Mouse (Mus musculus) megakaryocyte, embryonic 14.5 days (primary cell): ENCODE measurements around the gene Fhl5. TPM values are rescaled to one million over a fixed set of nuclear protein-coding genes. Genes with fewer than 3 reads are reported as not detected.

Source experiments
- H3K27me3 ChIP-seq: replicated peaks from 2 replicates; pipeline ENCODE3; 2012; ENCODE audit warnings: inconsistent platforms
- H3K36me3 ChIP-seq: replicated peaks from 2 replicates; pipeline ENCODE3; 2012; ENCODE audit warnings: low read length, inconsistent platforms, mixed read lengths
- H3K4me1 ChIP-seq: 2 replicates; pipeline ENCODE4 v1.6.1; 2012; ENCODE audit warnings: inconsistent platforms
- H3K4me3 ChIP-seq: replicated peaks from 2 replicates; pipeline ENCODE3; 2012; ENCODE audit warnings: moderate library complexity, mild to moderate bottlenecking, inconsistent platforms
- H3K9me3 ChIP-seq: 2 replicates; pipeline ENCODE4 v1.6.1; 2012; ENCODE audit warnings: inconsistent platforms
- FLI1 ChIP-seq: IDR thresholded peaks from 2 replicates; pipeline ENCODE4 v1.6.1; 2012; ENCODE audit warnings: low read length, inconsistent platforms, mixed read lengths
- GATA1 ChIP-seq: IDR thresholded peaks from 3 replicates; pipeline ENCODE4 v1.6.1; 2012; ENCODE audit warnings: mixed read lengths, low read length, inconsistent platforms, borderline replicate concordance
- polyA plus RNA-seq: library from polyadenylated mRNA; stranded (reverse); fragments of >175 nt; gene quantifications from 2 replicates; pipeline ENCODE4 v1.2.3, GENCODE M21; 2012; ENCODE audit warnings: low replicate concordance; ENCODE audit not compliant: insufficient read depth

Fhl5 gene
- polyA plus RNA-seq, 1 experiment, result not detected

GRCm38 (mm10) chr4:25232546-25232945 lies 10.1 kb downstream of the Fhl5 start:
- no peaks in the 10 kb centered on the region for H3K4me1 ChIP-seq
- no peak overlapping the region for H3K4me3 ChIP-seq
- H3K9me3 ChIP-seq, result no peaks in the 10 kb centered on the region
- H3K27me3 ChIP-seq, result no peaks in the 10 kb centered on the region
- H3K36me3 ChIP-seq, result no peaks in the 10 kb centered on the region
- TF ChIP-seq FLI1 (no peak), GATA1 (no peak)

GRCm38 (mm10) chr4:25227527-25227926 lies 15.1 kb downstream of the Fhl5 start:
- no peak overlapping the region for H3K4me3 ChIP-seq
- H3K27me3 ChIP-seq, result no peaks in the 10 kb centered on the region
- H3K4me1 ChIP-seq, result no peaks in the 10 kb centered on the region
- no peaks in the 10 kb centered on the region for H3K9me3 ChIP-seq
- no peak for TF ChIP-seq FLI1
- TF ChIP-seq GATA1, result no peak
- H3K36me3 ChIP-seq, result no peaks in the 10 kb centered on the region

- no peak overlapping the region for H3K4me3 ChIP-seq
- no peaks in the 10 kb centered on the region for H3K27me3 ChIP-seq
- H3K9me3 ChIP-seq, result no peaks in the 10 kb centered on the region
- H3K36me3 ChIP-seq, result no peaks in the 10 kb centered on the region
- no peak for TF ChIP-seq FLI1
- TF ChIP-seq GATA1, result no peak
- no peaks in the 10 kb centered on the region for H3K4me1 ChIP-seq
Measured at GRCm38 (mm10) chr4:25221927-25222326, 20.7 kb downstream of the Fhl5 start.

GRCm38 (mm10) chr4:25213451-25213850 lies 29.2 kb downstream of the Fhl5 start:
- H3K27me3 ChIP-seq, result no peaks in the 10 kb centered on the region
- H3K36me3 ChIP-seq, result no peaks in the 10 kb centered on the region
- H3K4me3 ChIP-seq, result no peak overlapping the region
- no peaks in the 10 kb centered on the region for H3K4me1 ChIP-seq
- H3K9me3 ChIP-seq, result peaks cover 2% of the 10 kb centered on the region; the same call in 1 of the 2 replicates
- TF ChIP-seq FLI1 (no peak), GATA1 (no peak)

GRCm38 (mm10) chr4:25206166-25206565 lies 36.5 kb downstream of the Fhl5 start:
- H3K36me3 ChIP-seq, result no peaks in the 10 kb centered on the region
- no peak for TF ChIP-seq FLI1
- TF ChIP-seq GATA1, result no peak
- H3K4me3 ChIP-seq, result no peak overlapping the region
- H3K9me3 ChIP-seq, result 0 out of 2 replicates have a peak, but pooled peaks cover 3% of the 10 kb centered on the region
- H3K27me3 ChIP-seq, result no peaks in the 10 kb centered on the region
- no peaks in the 10 kb centered on the region for H3K4me1 ChIP-seq

- no peaks in the 10 kb centered on the region for H3K4me1 ChIP-seq
- no peaks in the 10 kb centered on the region for H3K27me3 ChIP-seq
- H3K9me3 ChIP-seq, result 0 out of 2 replicates have a peak, but pooled peaks cover 3% of the 10 kb centered on the region
- no peaks in the 10 kb centered on the region for H3K36me3 ChIP-seq
- no peak for TF ChIP-seq GATA1
- no peak for TF ChIP-seq FLI1
- H3K4me3 ChIP-seq, result no peak overlapping the region
Measured at GRCm38 (mm10) chr4:25197310-25197709, 45.4 kb downstream of the Fhl5 start.

- Histone ChIP-seq H3K4me1 (no peaks in the 10 kb centered on the region), H3K36me3 (no peaks in the 10 kb centered on the region), H3K9me3 (peaks cover 3% of the 10 kb centered on the region; the same call in 1 of the 2 replicates), H3K27me3 (no peaks in the 10 kb centered on the region), H3K4me3 (no peak overlapping the region)
- TF ChIP-seq GATA1 (no peak), FLI1 (no peak)
Measured at GRCm38 (mm10) chr4:25179617-25180208, 63.0 kb downstream of the Fhl5 start.

Other genes starting within 250 kb of the Fhl5 start
- gene Ufl1, start 38.9 kb upstream of the Fhl5 start, polyA plus RNA-seq, result 0.62 and 1.5 TPM in 2 replicates